Comparison of ENCODE assay signal across 22 mouse cellular contexts in the genomic region with DNA sequence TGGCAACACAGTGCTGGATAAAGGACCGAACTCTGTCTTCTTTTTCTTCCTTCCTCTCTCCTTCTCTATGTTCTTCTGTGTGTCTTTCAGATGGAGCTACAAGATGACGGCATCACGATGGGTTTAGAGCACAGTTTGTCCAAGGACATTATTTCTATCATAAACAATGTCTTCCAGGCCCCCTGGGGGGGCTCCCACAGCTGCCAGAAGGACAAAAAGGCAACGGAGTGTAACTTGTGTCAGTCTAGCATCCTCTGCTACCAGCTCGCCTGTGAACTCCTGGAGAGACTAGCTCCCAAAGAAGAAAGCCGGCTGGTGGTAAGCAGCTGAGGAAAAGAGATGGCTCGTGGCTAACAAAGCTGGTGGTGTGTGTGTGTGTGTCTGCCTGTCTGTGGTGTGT.
"Had no signal": no experiment of that assay in that cellular context is flagged by ENCODE, and none has a peak within 500 bp of the region (broad histone marks: within the 10 kb centered on the region; RNA-seq: fewer than 3 reads in every experiment).

No protein-coding gene starts in this region.

- H3K27me3 ChIP-seq: intestine, embryonic 15.5 days; limb, embryonic 12.5 days; liver, embryonic 13.5 days had no signal

- H3K4me3 ChIP-seq: gastrocnemius, adult 2 months; heart, adult 2 months; intestine, embryonic 15.5 days; layer of hippocampus, adult 2 months; left cerebral cortex, adult 2 months; limb, embryonic 10.5 days; limb, embryonic 12.5 days; liver, embryonic 13.5 days had no signal

- DNase-seq: gastrocnemius, adult 2 months; gastrocnemius, postnatal 10 days; gastrocnemius, postnatal 25 days; heart, adult 2 months; heart, postnatal 10 days; heart, postnatal 4 days; kidney, adult 18-20 months; kidney, adult 8-10 months; kidney, postnatal 10 days; kidney, postnatal 25 days; kidney, postnatal 4 days; liver; liver, embryonic 13.5 days had no signal

- H3K4me2 ChIP-seq: heart, embryonic 11.5 days; intestine, embryonic 15.5 days; limb, embryonic 12.5 days; liver, embryonic 11.5 days; liver, embryonic 13.5 days had no signal

- H3K36me3 ChIP-seq: intestine, embryonic 15.5 days; limb, embryonic 10.5 days; limb, embryonic 12.5 days; liver, embryonic 13.5 days had no signal

- H3K9ac ChIP-seq: intestine, embryonic 15.5 days; limb, embryonic 12.5 days; liver, embryonic 13.5 days had no signal

- H3K4me1 ChIP-seq: intestine, embryonic 15.5 days; limb, embryonic 10.5 days; limb, embryonic 12.5 days; liver, embryonic 13.5 days had no signal

- ATAC-seq: inflammation-experienced regulatory T-cells, adult 6 months; intestine, embryonic 15.5 days; intestine, postnatal 0 days had no signal

- H3K27ac ChIP-seq: gastrocnemius, adult 2 months; heart, adult 2 months; intestine, embryonic 15.5 days; layer of hippocampus, adult 2 months; left cerebral cortex, adult 2 months; limb, embryonic 10.5 days; limb, embryonic 12.5 days; liver, embryonic 13.5 days had no signal

- H3K9me3 ChIP-seq: intestine, embryonic 15.5 days; limb, embryonic 10.5 days; limb, embryonic 12.5 days; liver, embryonic 13.5 days had no signal
